Mouse (Mus musculus) activated CD4-positive, CD25-positive, alpha-beta regulatory T cell (primary cell): Measurements from ENCODE around the gene Unc13b. TPM values are rescaled to one million over a fixed set of nuclear protein-coding genes. Genes with fewer than 3 reads are reported as not detected.

Experiments used
- polyA plus RNA-seq, 2 experiments: library from polyadenylated mRNA; unstranded; fragments of 100-300 nt; shearing (Covaris generic); gene quantifications; one replicate each; pipeline ENCODE4 v1.2.1; 2017

Unc13b gene
- under 1 TPM in 1 of 2 experiments, not detected in 1; 0.28 TPM for polyA plus RNA-seq

GRCm38 (mm10) chr4:43058753-43059654 lies at the start of gene Unc13b:
Gene Unc13b, plus strand, starts transcription at chr4:43058953.

GRCm38 (mm10) chr4:43010161-43011038 lies 48.4 kb upstream of the Unc13b start, which contains the start of gene Fancg:
Gene Fancg, minus strand, starts transcription at chr4:43010506.

GRCm38 (mm10) chr4:43025084-43025960 lies 33.4 kb upstream of the Unc13b start, which contains the start of gene Pigo:
Gene Pigo, minus strand, starts transcription at chr4:43025819.

GRCm38 (mm10) chr4:43031237-43031995 lies 27.3 kb upstream of the Unc13b start, which contains the start of gene Stoml2:
Gene Stoml2, minus strand, starts transcription at chr4:43031710.

GRCm38 (mm10) chr4:43045659-43046302 lies 13.0 kb upstream of the Unc13b start, which contains the start of gene Fam214b:
Gene Fam214b, minus strand, starts transcription at chr4:43046220.

GRCm38 (mm10) chr4:43266623-43267322 lies 208.0 kb downstream of the Unc13b start, which contains the start of gene Atp8b5:
Gene Atp8b5, plus strand, starts transcription at chr4:43267159.

Other genes starting within 250 kb of the Unc13b start
- gene Fam205a1, start 205.1 kb upstream of the Unc13b start, polyA plus RNA-seq = not detected
- gene Gm12394, start 202.2 kb upstream of the Unc13b start, polyA plus RNA-seq = under 1 TPM; 0.10 to 0.12 TPM
- gene Fam205c, start 184.7 kb upstream of the Unc13b start, polyA plus RNA-seq = under 1 TPM in 1 of 2 experiments, not detected in 1; 0.36 TPM
- gene Phf24, start 142.3 kb upstream of the Unc13b start, polyA plus RNA-seq = under 1 TPM; 0.10 to 0.36 TPM
- gene Dnajb5, start 109.1 kb upstream of the Unc13b start, polyA plus RNA-seq = 10 to 100 TPM; 11.1 to 13.6 TPM
- gene 1700022I11Rik, start 89.3 kb upstream of the Unc13b start, polyA plus RNA-seq = under 1 TPM in 1 of 2 experiments, not detected in 1; 0.42 TPM
- gene Vcp, start 58.4 kb upstream of the Unc13b start, polyA plus RNA-seq = 100 to 1,000 TPM; 311 to 420 TPM
- gene Fancg, start 48.4 kb upstream of the Unc13b start, polyA plus RNA-seq = 10 to 100 TPM; 22.2 to 26.7 TPM
- 10 to 100 TPM; 27.7 to 33.8 TPM for gene Pigo, start 33.1 kb upstream of the Unc13b start, polyA plus RNA-seq
- gene Stoml2, start 27.2 kb upstream of the Unc13b start, polyA plus RNA-seq = 100 to 1,000 TPM; 140 to 169 TPM
- 10 to 100 TPM in 1 of 2 experiments, 1 to 10 TPM in 1; 6.0 to 10.6 TPM for gene Fam214b, start 12.7 kb upstream of the Unc13b start, polyA plus RNA-seq
- not detected for gene Atp8b5, start 208.2 kb downstream of the Unc13b start, polyA plus RNA-seq